Mouse (Mus musculus) midbrain, embryonic 16.5 days (tissue): ENCODE measurements around the gene Stx1b. TPM values are rescaled to one million over a fixed set of nuclear protein-coding genes. Genes with fewer than 3 reads are reported as not detected.

Source experiments
- ATAC-seq: fragments of 200-750 bp; cut with Nextera tagmentation; 2 replicates; pipeline ENCODE4 v1.8.0; 2017; ENCODE audit warnings: moderate TSS enrichment
- H3K27ac ChIP-seq: fragments of 300-500 bp; sonication (generic); 2 replicates; pipeline ENCODE4 v1.5.1; 2014; ENCODE audit warnings: mild to moderate bottlenecking, low read length, mixed read lengths
- H3K27me3 ChIP-seq: fragments of 300-500 bp; sonication (generic); 2 replicates; pipeline ENCODE4 v1.6.1; 2014; ENCODE audit warnings: low read depth, low read length, mixed read lengths; ENCODE audit not compliant: control insufficient read depth, insufficient read depth
- H3K36me3 ChIP-seq: fragments of 300-500 bp; sonication (generic); 2 replicates; pipeline ENCODE4 v1.6.1; 2014; ENCODE audit warnings: mild to moderate bottlenecking, low read length, moderate library complexity, mixed read lengths; ENCODE audit not compliant: control insufficient read depth, insufficient read depth
- H3K4me1 ChIP-seq: fragments of 300-500 bp; sonication (generic); 2 replicates; pipeline ENCODE4 v1.6.1; 2014; ENCODE audit warnings: mild to moderate bottlenecking, low read length, mixed read lengths; ENCODE audit not compliant: control insufficient read depth, insufficient read depth
- H3K4me2 ChIP-seq: fragments of 300-500 bp; sonication (generic); 2 replicates; pipeline ENCODE4 v1.6.1; 2014; ENCODE audit warnings: mild to moderate bottlenecking, low read length, mixed read lengths
- H3K4me3 ChIP-seq: fragments of 300-500 bp; sonication (generic); 2 replicates; pipeline ENCODE4 v1.5.1; 2014; ENCODE audit warnings: low read depth, mild to moderate bottlenecking, low read length, moderate library complexity, mixed read lengths
- H3K9ac ChIP-seq: fragments of 300-500 bp; sonication (generic); 2 replicates; pipeline ENCODE4 v1.6.1; 2014; ENCODE audit warnings: low read depth, low read length, mixed read lengths
- H3K9me3 ChIP-seq: fragments of 300-500 bp; sonication (generic); replicated peaks from 2 replicates; pipeline ENCODE4 v1.6.1; 2014; ENCODE audit warnings: mild to moderate bottlenecking, low read length, mixed read lengths; ENCODE audit not compliant: control insufficient read depth, poor library complexity, severe bottlenecking
- WGBS: fragments of 180-500 bp; shearing (Covaris S2); extraction: QIAGEN DNeasy Blood & Tissue Kit; methylation state at CpG from one replicate; pipeline ENCODE4 v1.1.7; 2014; 5-methylcytosine and 5-hydroxymethylcytosine counted together
- polyA plus RNA-seq: library from polyadenylated mRNA; unstranded; fragments of >200 nt; fragmentation: Nextera tagmentation; extraction: Ambion mirVana; gene quantifications from 2 replicates; pipeline ENCODE4 v1.2.1, GENCODE M21; 2015

Stx1b gene
- polyA plus RNA-seq, 1 experiment from 2014 or later: 82.2 TPM

DNA sequence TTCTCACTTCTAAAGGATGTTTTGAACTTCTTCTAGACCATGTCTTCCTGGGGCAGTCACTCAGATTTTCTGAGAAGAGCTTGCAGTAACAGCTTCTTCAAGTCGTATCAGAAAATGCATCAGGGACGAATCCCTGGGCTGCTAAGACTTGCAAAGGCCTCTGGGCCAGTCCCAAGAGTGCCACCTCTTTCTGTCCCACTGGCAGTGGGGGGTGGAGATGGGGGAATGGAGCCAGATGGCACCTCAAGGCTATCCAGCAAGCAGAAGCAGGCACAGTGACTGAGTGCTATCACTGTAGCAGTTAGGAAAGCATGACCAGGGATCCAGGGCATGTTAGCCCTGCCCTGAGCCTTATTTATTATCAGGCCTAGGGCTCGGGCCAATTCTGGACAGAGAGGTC, 12.1 kb downstream of the Stx1b start:
- Histone ChIP-seq H3K27ac (no peak overlapping the region), H3K4me2 (no peak overlapping the region), H3K4me3 (no peak overlapping the region), H3K4me1 (no peaks in the 10 kb centered on the region), H3K36me3 (peaks cover 29% of the 10 kb centered on the region), H3K27me3 (no peaks in the 10 kb centered on the region), H3K9me3 (no peaks in the 10 kb centered on the region), H3K9ac (no peak overlapping the region)
- no peak for ATAC-seq
- WGBS: 82% methylated on average over 3 of the region's 3 CpGs

DNA sequence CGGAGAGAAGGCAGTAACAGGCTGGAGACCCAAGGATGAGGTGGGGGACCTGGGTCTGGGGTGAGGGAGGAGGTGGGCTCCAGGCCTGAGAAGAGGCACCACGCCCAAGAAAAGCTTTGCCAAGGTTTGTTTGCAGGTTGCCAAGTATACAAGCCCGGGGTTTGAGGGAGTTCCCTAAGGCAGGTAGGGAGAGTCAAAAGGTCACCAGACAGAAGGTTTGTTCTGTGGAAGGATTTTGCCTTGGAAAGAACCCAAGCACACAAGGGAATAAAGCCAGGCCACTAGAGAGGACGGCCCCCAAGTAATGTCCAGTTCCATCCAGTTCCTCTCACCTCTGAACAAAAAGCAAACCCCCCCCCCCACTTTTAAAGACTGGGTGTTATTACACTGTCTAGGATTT, 13.1 kb downstream of the Stx1b start:
- H3K27ac ChIP-seq: no peak overlapping the region

GRCm38 (mm10) chr7:127810650-127811049, 13.7 kb downstream of the Stx1b start:
- Histone ChIP-seq H3K4me1 (no peaks in the 10 kb centered on the region), H3K9ac (no peak overlapping the region), H3K36me3 (peaks cover 31% of the 10 kb centered on the region), H3K9me3 (no peaks in the 10 kb centered on the region), H3K4me2 (no peak overlapping the region), H3K4me3 (no peak overlapping the region), H3K27ac (no peak overlapping the region), H3K27me3 (no peaks in the 10 kb centered on the region)
- WGBS: 82% methylated on average over 10 of the region's 10 CpGs
- no peak for ATAC-seq

More for the DNA sequence above, 13.1 kb downstream of the Stx1b start:
- H3K9me3 ChIP-seq: no peaks in the 10 kb centered on the region
- no peaks in the 10 kb centered on the region for H3K27me3 ChIP-seq
- H3K36me3 ChIP-seq: peaks cover 29% of the 10 kb centered on the region
- no peak overlapping the region for H3K4me2 ChIP-seq
- whole genome bisulfite sequencing: 86% methylated on average over 4 of the region's 4 CpGs
- no peaks in the 10 kb centered on the region for H3K4me1 ChIP-seq
- no peak for ATAC-seq
- no peak overlapping the region for H3K4me3 ChIP-seq
- no peak overlapping the region for H3K9ac ChIP-seq

GRCm38 (mm10) chr7:127809846-127810245, 14.5 kb downstream of the Stx1b start:
- Histone ChIP-seq H3K4me1 (no peaks in the 10 kb centered on the region), H3K27ac (no peak overlapping the region), H3K4me2 (no peak overlapping the region), H3K9me3 (no peaks in the 10 kb centered on the region), H3K9ac (no peak overlapping the region), H3K36me3 (peaks cover 35% of the 10 kb centered on the region), H3K4me3 (no peak overlapping the region), H3K27me3 (no peaks in the 10 kb centered on the region)
- no peak for ATAC-seq
- 90% methylated on average over 1 of the region's 1 CpGs for WGBS

- no peak overlapping the region for H3K4me3 ChIP-seq
- no peak for ATAC-seq
- no peak overlapping the region for H3K4me2 ChIP-seq
- 70% methylated on average over 5 of the region's 5 CpGs for WGBS
- H3K9me3 ChIP-seq: no peaks in the 10 kb centered on the region
- no peak overlapping the region for H3K27ac ChIP-seq
- H3K9ac ChIP-seq: no peak overlapping the region
- H3K4me1 ChIP-seq: no peaks in the 10 kb centered on the region
- H3K27me3 ChIP-seq: no peaks in the 10 kb centered on the region
- peaks cover 31% of the 10 kb centered on the region for H3K36me3 ChIP-seq
Measured at GRCm38 (mm10) chr7:127808821-127809220, 15.5 kb downstream of the Stx1b start.

DNA sequence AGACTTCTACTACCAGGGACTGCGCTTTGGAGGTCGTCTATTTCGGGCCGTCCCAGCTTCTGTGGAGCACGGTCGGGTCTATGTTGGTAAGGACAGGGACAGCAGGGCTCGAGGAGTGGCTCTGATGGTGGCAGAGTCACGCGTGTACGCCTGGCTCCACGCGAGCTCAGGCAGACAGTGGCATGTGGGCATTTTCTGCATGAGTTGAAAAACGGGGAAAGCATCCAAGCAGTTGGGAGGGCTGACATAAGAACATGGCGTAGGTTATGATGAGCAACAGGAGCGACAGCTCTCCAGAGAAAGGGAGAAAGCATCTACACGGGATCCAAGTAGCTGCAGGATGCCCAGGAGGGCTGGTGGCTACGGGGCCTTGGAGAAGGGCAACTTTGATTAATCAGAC, 22.0 kb downstream of the Stx1b start:
- Histone ChIP-seq H3K36me3 (peaks cover 38% of the 10 kb centered on the region), H3K4me3 (no peak overlapping the region), H3K4me1 (no peaks in the 10 kb centered on the region; the same call in 1 of the 2 replicates), H3K9me3 (no peaks in the 10 kb centered on the region), H3K9ac (no peak overlapping the region), H3K27me3 (no peaks in the 10 kb centered on the region), H3K27ac (no peak overlapping the region), H3K4me2 (no peak overlapping the region)
- 93% methylated on average over 17 of the region's 17 CpGs for WGBS
- no peak for ATAC-seq

DNA sequence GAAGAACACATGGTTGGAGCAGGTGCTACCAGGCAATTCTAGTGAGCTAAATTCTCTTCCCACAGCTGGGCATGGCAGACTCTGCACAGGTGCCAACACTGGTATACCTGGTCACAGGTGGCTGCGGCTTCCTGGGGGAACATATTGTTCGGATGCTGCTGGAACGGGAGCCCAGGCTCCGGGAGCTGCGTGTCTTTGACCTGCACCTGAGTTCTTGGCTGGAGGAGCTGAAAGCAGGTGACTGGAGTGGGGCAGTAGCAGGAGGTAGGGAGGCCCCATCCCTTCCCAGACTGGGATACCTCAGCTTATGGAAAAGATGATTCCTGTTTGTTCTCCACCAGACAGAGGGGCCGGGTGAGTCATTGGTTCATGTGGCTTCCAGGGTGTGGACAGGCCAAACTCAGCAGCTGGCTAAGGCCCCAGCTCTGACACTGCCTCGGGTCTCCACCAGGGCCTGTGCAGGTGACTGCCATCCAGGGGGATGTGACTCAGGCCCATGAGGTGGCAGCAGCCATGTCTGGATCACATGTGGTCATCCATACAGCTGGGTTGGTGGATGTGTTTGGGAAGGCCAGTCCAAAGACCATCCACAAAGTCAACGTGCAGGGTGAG, 23.2 kb downstream of the Stx1b start:
- Histone ChIP-seq H3K27me3 (no peaks in the 10 kb centered on the region), H3K4me2 (no peak overlapping the region), H3K4me3 (no peak overlapping the region), H3K36me3 (peaks cover 46% of the 10 kb centered on the region), H3K27ac (no peak overlapping the region), H3K9me3 (no peaks in the 10 kb centered on the region), H3K4me1 (no peaks in the 10 kb centered on the region; the same call in 1 of the 2 replicates), H3K9ac (no peak overlapping the region)
- WGBS: 92% methylated on average over 8 of the region's 8 CpGs
- no peak for ATAC-seq

DNA sequence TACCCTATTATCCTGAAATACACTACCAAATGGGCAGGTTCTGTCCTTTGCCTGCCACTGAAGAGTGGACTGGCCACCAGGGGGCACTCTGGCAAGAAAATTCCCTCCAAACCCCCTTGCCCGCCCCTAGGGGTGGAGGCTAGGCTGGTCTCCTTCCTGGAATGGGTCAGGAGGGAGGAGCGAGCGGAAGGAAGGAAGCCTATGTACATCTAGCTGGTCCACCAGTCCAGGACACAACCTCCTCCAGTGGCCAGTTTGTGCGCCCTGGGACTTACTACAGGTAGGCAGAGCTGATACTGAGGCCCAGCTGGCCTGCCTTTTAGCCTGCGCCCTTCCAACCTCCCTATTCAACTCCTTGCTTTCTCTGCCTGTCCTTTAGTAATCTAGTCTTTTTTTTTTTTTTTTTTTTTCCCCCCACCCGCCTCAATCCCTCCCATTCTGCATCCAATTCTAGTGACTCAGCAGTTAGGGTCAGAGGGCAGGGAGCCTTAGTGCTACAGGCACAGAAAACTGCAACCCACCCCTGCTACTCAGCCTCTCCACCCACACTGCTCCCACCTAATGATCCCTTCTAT, 23.8 kb downstream of the Stx1b start, which contains the start of gene Hsd3b7:
Gene Hsd3b7, plus strand, starts transcription at position 170 of the 575 bp plus-strand sequence.
- 31% methylated on average over 5 of the region's 6 CpGs for WGBS
- Histone ChIP-seq H3K9ac (no peak within 1 kb of the TSS), H3K27me3 (no peaks in the 10 kb centered on the region), H3K27ac (no peak within 1 kb of the TSS), H3K4me2 (no peak within 1 kb of the TSS; the same call in 1 of the 2 replicates), H3K9me3 (no peaks in the 10 kb centered on the region), H3K4me1 (no peaks in the 10 kb centered on the region; the same call in 1 of the 2 replicates), H3K36me3 (peaks cover 47% of the 10 kb centered on the region), H3K4me3 (no peak within 1 kb of the TSS)
- peak; percentile 79 for ATAC-seq

DNA sequence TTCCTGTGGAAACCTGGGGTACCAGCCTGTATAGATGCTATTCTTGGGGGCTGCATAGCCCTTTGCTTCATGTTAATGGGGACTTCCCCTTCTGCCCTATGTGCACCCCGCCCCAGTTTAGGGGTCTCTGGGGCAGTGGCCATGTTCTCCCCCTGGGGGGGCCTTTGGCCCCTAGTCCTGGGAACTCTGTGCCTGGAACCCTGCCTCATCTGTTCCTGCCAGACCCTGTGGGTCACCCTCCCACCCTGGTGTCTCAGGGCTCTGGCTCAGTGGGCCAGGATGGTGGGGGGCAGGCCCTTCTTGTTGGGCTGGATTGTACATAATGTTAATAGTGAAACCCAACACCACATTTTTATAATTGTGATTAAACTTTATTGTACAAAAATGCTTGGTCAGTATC, 24.6 kb downstream of the Stx1b start:
- Histone ChIP-seq H3K27me3 (no peaks in the 10 kb centered on the region), H3K9me3 (no peaks in the 10 kb centered on the region), H3K4me1 (no peaks in the 10 kb centered on the region; the same call in 1 of the 2 replicates), H3K36me3 (peaks cover 46% of the 10 kb centered on the region), H3K27ac (no peak overlapping the region), H3K4me3 (no peak overlapping the region), H3K4me2 (no peak overlapping the region), H3K9ac (no peak overlapping the region)
- 80% methylated on average over 1 of the region's 1 CpGs for WGBS
- peak; percentile 26; the same call in 1 of the 2 replicates for ATAC-seq
